ENCODE assay signal across 28 mouse cellular contexts in genomic region chr10:108886781-108887180, GRCm38 (mm10).
"Had no signal": no experiment of that assay in that cellular context is flagged by ENCODE, and none has a peak within 500 bp of the region (broad histone marks: within the 10 kb centered on the region; RNA-seq: fewer than 3 reads in every experiment).

No protein-coding gene starts in this region.

- H3K36me3 ChIP-seq: embryonic facial prominence, embryonic 10.5 days; embryonic facial prominence, embryonic 12.5 days; embryonic facial prominence, embryonic 13.5 days; embryonic facial prominence, embryonic 15.5 days; forebrain, embryonic 10.5 days; forebrain, embryonic 12.5 days; forebrain, embryonic 15.5 days had no signal

- H3K9me3 ChIP-seq: embryonic facial prominence, embryonic 10.5 days; embryonic facial prominence, embryonic 12.5 days; embryonic facial prominence, embryonic 13.5 days; embryonic facial prominence, embryonic 15.5 days; forebrain, embryonic 10.5 days; forebrain, embryonic 12.5 days; forebrain, embryonic 13.5 days; forebrain, embryonic 15.5 days had no signal

- H3K4me2 ChIP-seq: embryonic facial prominence, embryonic 12.5 days; embryonic facial prominence, embryonic 13.5 days; embryonic facial prominence, embryonic 15.5 days; forebrain, embryonic 12.5 days; forebrain, embryonic 13.5 days; forebrain, embryonic 15.5 days had no signal

- H3K4me1 ChIP-seq: embryonic facial prominence, embryonic 10.5 days; embryonic facial prominence, embryonic 12.5 days; embryonic facial prominence, embryonic 13.5 days; embryonic facial prominence, embryonic 15.5 days; forebrain, embryonic 10.5 days; forebrain, embryonic 12.5 days; forebrain, embryonic 13.5 days; forebrain, embryonic 15.5 days had no signal

- ATAC-seq: forebrain, embryonic 13.5 days; forebrain, embryonic 14.5 days; forebrain, embryonic 15.5 days; forebrain, embryonic 16.5 days; forebrain, postnatal 0 days had no signal

- H3K9ac ChIP-seq: embryonic facial prominence, embryonic 12.5 days; embryonic facial prominence, embryonic 13.5 days; embryonic facial prominence, embryonic 15.5 days; forebrain, embryonic 12.5 days; forebrain, embryonic 13.5 days; forebrain, embryonic 15.5 days; forebrain, postnatal 0 days had no signal

- H3K27me3 ChIP-seq: embryonic facial prominence, embryonic 12.5 days; embryonic facial prominence, embryonic 13.5 days; embryonic facial prominence, embryonic 15.5 days; forebrain, embryonic 12.5 days; forebrain, embryonic 13.5 days; forebrain, embryonic 15.5 days had no signal

- DNase-seq: cerebellum, adult 8-10 months; cerebellum, adult 9-10 months; cerebellum, adult 9-11 months; cerebellum, postnatal 10 days; cerebellum, postnatal 14 days; cerebellum, postnatal 25 days; cerebellum, postnatal 36 days; embryo, embryonic 11 days; forebrain, postnatal 0 days; gastrocnemius, adult 2 months; gastrocnemius, postnatal 10 days; gastrocnemius, postnatal 14 days; gastrocnemius, postnatal 25 days; gastrocnemius, postnatal 36 days; heart, adult 11 months; heart, adult 18-20 months; heart, adult 2 months had no signal

- H3K4me3 ChIP-seq: embryonic facial prominence, embryonic 10.5 days; embryonic facial prominence, embryonic 12.5 days; embryonic facial prominence, embryonic 13.5 days; embryonic facial prominence, embryonic 15.5 days; erythroblast, embryonic 14.5 days; forebrain, embryonic 10.5 days; forebrain, embryonic 12.5 days; forebrain, embryonic 13.5 days; forebrain, embryonic 15.5 days; gastrocnemius, adult 2 months; heart, adult 2 months had no signal

- H3K27ac ChIP-seq: embryonic facial prominence, embryonic 10.5 days; embryonic facial prominence, embryonic 12.5 days; embryonic facial prominence, embryonic 13.5 days; embryonic facial prominence, embryonic 15.5 days; forebrain, embryonic 10.5 days; forebrain, embryonic 12.5 days; forebrain, embryonic 13.5 days; forebrain, embryonic 15.5 days; gastrocnemius, adult 2 months; heart, adult 2 months had no signal
